Mouse (Mus musculus) olfactory bulb, adult 2 months (tissue): Measurements from ENCODE around the gene Cpd.

Experiments
- CTCF ChIP-seq: fragments of 200-500 bp; IDR thresholded peaks from 2 replicates; pipeline ENCODE4 v1.5.1; 2012; ENCODE audit warnings: low read depth, mild to moderate bottlenecking, low read length, moderate library complexity; ENCODE audit not compliant: insufficient read depth
- POLR2A ChIP-seq: fragments of 200-500 bp; IDR thresholded peaks from 2 replicates; pipeline ENCODE4 v1.6.1; 2012; ENCODE audit warnings: mild to moderate bottlenecking, low read depth, low read length, moderate library complexity; ENCODE audit not compliant: insufficient read depth

DNA sequence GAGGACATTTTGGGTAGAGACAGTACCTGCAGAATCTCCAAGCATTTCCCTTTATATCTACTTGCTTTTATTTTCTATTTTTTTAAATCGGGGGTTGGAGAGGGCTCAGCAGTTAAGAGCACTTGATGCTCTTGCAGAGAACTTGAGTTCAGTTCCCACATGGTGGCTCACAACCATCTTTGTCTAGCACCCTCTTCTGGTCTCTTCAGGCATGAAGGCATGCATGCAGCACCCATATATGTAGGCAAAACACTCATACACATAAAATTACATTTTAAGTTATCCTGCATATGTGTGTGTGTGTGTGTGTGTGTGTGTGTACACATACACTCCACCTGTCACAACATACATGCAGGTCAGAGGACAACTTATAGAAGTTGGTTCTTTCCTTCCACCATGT, 100.9 kb downstream of the Cpd start:
- TF ChIP-seq POLR2A (no peak), CTCF (no peak)
